Mouse (Mus musculus) MEL (cell line): ENCODE measurements around the gene Ddx49.

ENCODE experiments used
- CTCF ChIP-seq, 3 experiments: IDR thresholded peaks in 2 of 3; conservative IDR thresholded peaks in 1 of 3; 2 replicates each; pipeline ENCODE4 v1.5.1; 2011 to 2012; ENCODE audit warnings: low read length in 3 of 3, low read depth in 2 of 3, mild to moderate bottlenecking in 2 of 3, improper control_type of control experiment in 1 of 3, inconsistent platforms in 1 of 3, mixed read lengths in 1 of 3, moderate library complexity in 1 of 3; ENCODE audit not compliant: control insufficient read depth in 1 of 3, insufficient read depth in 1 of 3, poor library complexity in 1 of 3, severe bottlenecking in 1 of 3
- ELF1 ChIP-seq: IDR thresholded peaks from 2 replicates; pipeline ENCODE4 v1.6.1; 2014; ENCODE audit warnings: low read depth, mild to moderate bottlenecking, inconsistent platforms, low read length, improper control_type of control experiment, moderate library complexity
- EP300 ChIP-seq, 2 experiments: IDR thresholded peaks; 2 replicates each; pipeline ENCODE4 v1.6.1; 2011; ENCODE audit warnings: improper control_type of control experiment in 2 of 2, low read length in 2 of 2, low read depth in 1 of 2, mild to moderate bottlenecking in 1 of 2
- MAFK ChIP-seq: IDR thresholded peaks from 2 replicates; pipeline ENCODE4 v1.6.1; 2011; ENCODE audit warnings: low read depth, mild to moderate bottlenecking, low read length, improper control_type of control experiment, borderline replicate concordance
- MAX ChIP-seq: IDR thresholded peaks from 2 replicates; pipeline ENCODE4 v1.6.1; 2011; ENCODE audit warnings: low read length, improper control_type of control experiment
- MAZ ChIP-seq: IDR thresholded peaks from 2 replicates; pipeline ENCODE4 v1.6.1; 2012; ENCODE audit warnings: low read depth, mild to moderate bottlenecking, inconsistent platforms, low read length, improper control_type of control experiment
- MEF2A ChIP-seq: IDR thresholded peaks from 2 replicates; pipeline ENCODE4 v1.6.1; 2014; ENCODE audit warnings: low read depth, mild to moderate bottlenecking, inconsistent platforms, low read length, improper control_type of control experiment; ENCODE audit not compliant: poor library complexity, insufficient replicate concordance, severe bottlenecking; ENCODE audit errors: extremely low read depth
- NELFE ChIP-seq: IDR thresholded peaks from 2 replicates; pipeline ENCODE4 v1.6.1; 2011; ENCODE audit warnings: low read depth, low read length, improper control_type of control experiment
- POLR2A ChIP-seq, 2 experiments: IDR thresholded peaks; 2 replicates each; pipeline ENCODE4 v1.6.1; 2011 to 2012; ENCODE audit warnings: low read length in 2 of 2, mild to moderate bottlenecking in 2 of 2, control low read depth in 1 of 2, improper control_type of control experiment in 1 of 2, low read depth in 1 of 2, moderate library complexity in 1 of 2; ENCODE audit not compliant: control insufficient read depth in 1 of 2, insufficient read depth in 1 of 2, poor library complexity in 1 of 2
- TAL1 ChIP-seq: IDR thresholded peaks from 2 replicates; pipeline ENCODE4 v1.6.1; 2012; ENCODE audit warnings: mild to moderate bottlenecking, inconsistent platforms, low read length, moderate library complexity, mixed read lengths
- TCF12 ChIP-seq: IDR thresholded peaks from 2 replicates; pipeline ENCODE4 v1.6.1; 2014; ENCODE audit warnings: low read depth, mild to moderate bottlenecking, inconsistent platforms, low read length, improper control_type of control experiment, moderate library complexity
- ZC3H11A ChIP-seq: IDR thresholded peaks from 2 replicates; pipeline ENCODE4 v1.6.1; 2012; ENCODE audit warnings: low read depth, mild to moderate bottlenecking, inconsistent platforms, low read length, improper control_type of control experiment
- ZMIZ1 ChIP-seq: IDR thresholded peaks from 2 replicates; pipeline ENCODE4 v1.6.1; 2012; ENCODE audit warnings: low read depth, mild to moderate bottlenecking, inconsistent platforms, low read length, improper control_type of control experiment, moderate library complexity

DNA sequence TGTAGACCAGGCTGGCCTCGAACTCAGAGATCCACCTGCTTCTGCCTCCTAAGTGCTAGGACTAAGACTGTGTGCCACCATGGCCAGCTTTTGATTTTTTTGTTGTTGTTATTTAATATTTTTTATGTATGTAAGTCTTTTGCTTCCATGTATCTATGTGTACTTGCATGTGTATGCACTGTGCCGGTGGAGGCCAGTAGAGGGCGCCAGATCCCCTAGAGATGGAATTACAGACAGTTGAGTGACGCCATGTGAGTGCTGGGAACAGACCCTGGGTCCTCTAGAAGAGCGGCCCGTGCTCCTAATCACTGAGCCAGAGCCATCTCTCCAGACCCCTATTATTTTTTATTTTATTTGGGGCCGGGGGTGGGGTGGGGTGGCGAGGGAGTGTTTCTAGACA is 15.6 kb downstream of the Ddx49 start:
- peak; percentile 54 to 72 (median 58) for TF ChIP-seq CTCF (IDR thresholded peaks at IDR 0.05 in 2 of 3, conservative IDR thresholded peaks at IDR 0.05 in 1 of 3; ENCODE audit: control insufficient read depth in 1 of 3, insufficient read depth in 1 of 3, low read depth in 2 of 3, low read length in 3 of 3, poor library complexity in 1 of 3, severe bottlenecking in 1 of 3)
- TF ChIP-seq MAX: no peak
- no peak for TF ChIP-seq EP300 (IDR thresholded peaks at IDR 0.05; ENCODE audit: low read depth in 1 of 2, low read length in 2 of 2)
- TF ChIP-seq NELFE: no peak
- TF ChIP-seq ZMIZ1: no peak
- TF ChIP-seq MAFK: no peak
- TF ChIP-seq TAL1: no peak
- no peak for TF ChIP-seq ZC3H11A
- TF ChIP-seq MEF2A: no peak
- TF ChIP-seq POLR2A (IDR thresholded peaks at IDR 0.05; ENCODE audit: control insufficient read depth in 1 of 2, insufficient read depth in 1 of 2, low read depth in 1 of 2, low read length in 2 of 2, poor library complexity in 1 of 2): no peak
- TF ChIP-seq MAZ: no peak
- TF ChIP-seq TCF12: no peak
- no peak for TF ChIP-seq ELF1
